Mouse (Mus musculus): ENCODE measurements around the gene Adgrb2. TPM values are rescaled to one million over a fixed set of nuclear protein-coding genes. Genes with fewer than 3 reads are reported as not detected.

Adgrb2 gene
- total and polyA plus RNA-seq, 3 experiments: 0.04 to 0.15 TPM; not detected in 1

DNA sequence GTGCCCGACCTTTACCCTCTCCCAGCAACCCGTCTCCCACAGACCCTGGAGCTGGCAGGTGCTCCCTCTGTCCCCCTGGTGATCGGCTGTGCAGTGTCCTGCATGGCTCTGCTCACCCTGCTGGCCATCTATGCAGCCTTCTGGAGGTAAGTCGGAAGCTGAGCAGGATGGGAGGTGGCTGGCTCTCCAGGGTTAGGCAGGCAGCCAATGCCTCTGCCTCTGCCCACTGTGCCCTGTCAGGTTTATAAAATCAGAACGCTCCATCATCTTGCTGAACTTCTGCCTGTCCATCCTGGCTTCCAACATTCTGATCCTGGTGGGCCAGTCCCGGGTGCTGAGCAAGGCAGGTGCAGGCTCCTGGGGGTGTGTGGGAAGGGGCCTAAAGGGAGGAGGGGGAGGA is 27.6 kb downstream of the Adgrb2 start:
- Histone ChIP-seq H3K9me3 (replicated peaks; ENCODE audit: insufficient read depth, low read length) (no peaks in the 10 kb centered on the region), H3K27me3 (ENCODE audit: control insufficient read depth in 1 of 2, insufficient read depth in 2 of 2, low read length in 2 of 2) (peaks cover 0 to 2% of the 10 kb centered on the region in 2 experiments; a peak in 2 of 4 replicates), H3K9ac (ENCODE audit: control insufficient read depth, low read depth, low read length, poor library complexity, severe bottlenecking) (no peak overlapping the region), H3K36me3 (ENCODE audit: control insufficient read depth in 1 of 2, insufficient read depth in 2 of 2, low read length in 2 of 2) (no peaks in the 10 kb centered on the region), H3K27ac (ENCODE audit: control insufficient read depth, low read depth, low read length) (no peak overlapping the region), H3K79me2 (ENCODE audit: control insufficient read depth, insufficient read depth, low read length, poor library complexity) (no peaks in the 10 kb centered on the region), H3K4me3 (ENCODE audit: control insufficient read depth in 1 of 2, insufficient read depth in 1 of 2, low read depth in 2 of 2, low read length in 2 of 2) (no peak overlapping the region), H3K4me1 (ENCODE audit: control insufficient read depth in 1 of 2, insufficient read depth in 2 of 2, low read length in 2 of 2) (0 out of 4 replicates have a peak, but pooled peaks cover 0 to 4% of the 10 kb centered on the region in 2 experiments)
- no peak for TF ChIP-seq HCFC1 (IDR thresholded peaks at IDR 0.05; ENCODE audit: low read depth, low read length)
- TF ChIP-seq POLR2AphosphoS5 (IDR thresholded peaks at IDR 0.05; ENCODE audit: borderline replicate concordance, low read depth, low read length): no peak
- no peak for TF ChIP-seq UBTF (IDR thresholded peaks at IDR 0.05; ENCODE audit: borderline replicate concordance, insufficient read depth, low read depth, low read length)
- no peak for TF ChIP-seq ZKSCAN1 (IDR thresholded peaks at IDR 0.05; ENCODE audit: low read depth, low read length)
- no peak for TF ChIP-seq SIN3A (IDR thresholded peaks at IDR 0.05; ENCODE audit: low read length)
- DNase-seq (ENCODE audit: low read depth, low spot score): no peak

DNA sequence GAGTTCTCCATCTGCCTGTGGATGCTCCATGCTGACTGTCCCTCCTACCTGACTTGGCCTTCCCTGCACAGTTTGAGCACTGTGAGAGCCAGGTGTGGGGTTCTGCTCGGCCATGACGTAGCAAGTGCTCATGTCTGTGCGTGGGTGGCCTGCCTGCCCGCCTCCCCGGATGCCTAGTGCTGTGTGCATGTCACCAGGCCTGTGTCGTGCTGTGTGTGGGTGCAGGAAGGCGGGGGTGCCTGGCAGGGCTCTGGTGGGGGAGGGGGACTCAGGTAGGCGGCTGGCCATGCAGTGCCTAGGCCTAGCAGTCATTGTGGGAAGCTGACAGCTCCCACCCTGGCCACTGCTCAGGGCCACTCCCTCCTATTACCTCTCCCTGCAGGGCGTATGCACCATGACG is 28.4 kb downstream of the Adgrb2 start:
- H3K4me1 ChIP-seq (ENCODE audit: control insufficient read depth in 1 of 2, insufficient read depth in 2 of 2, low read length in 2 of 2): 0 out of 4 replicates have a peak, but pooled peaks cover 0 to 4% of the 10 kb centered on the region in 2 experiments
- H3K36me3 ChIP-seq (ENCODE audit: control insufficient read depth in 1 of 2, insufficient read depth in 2 of 2, low read length in 2 of 2): no peaks in the 10 kb centered on the region
- H3K4me3 ChIP-seq (ENCODE audit: control insufficient read depth in 1 of 2, insufficient read depth in 1 of 2, low read depth in 2 of 2, low read length in 2 of 2): no peak overlapping the region
- TF ChIP-seq MAZ (IDR thresholded peaks at IDR 0.05; ENCODE audit: low read depth, low read length) (no peak), POLR2A (IDR thresholded peaks at IDR 0.05; ENCODE audit: control insufficient read depth in 1 of 2, insufficient read depth in 1 of 2, low read depth in 1 of 2, low read length in 2 of 2, poor library complexity in 1 of 2) (no peak), ZC3H11A (IDR thresholded peaks at IDR 0.05; ENCODE audit: low read depth, low read length) (no peak), ZMIZ1 (IDR thresholded peaks at IDR 0.05; ENCODE audit: low read depth, low read length) (no peak), RCOR1 (IDR thresholded peaks at IDR 0.05; ENCODE audit: low read depth, low read length) (no peak), ETS1 (IDR thresholded peaks at IDR 0.05; ENCODE audit: low read depth, low read length) (no peak), GABPA (IDR thresholded peaks at IDR 0.05; ENCODE audit: low read depth, low read length) (no peak), SIN3A (IDR thresholded peaks at IDR 0.05; ENCODE audit: low read length) (no peak), MYB (IDR thresholded peaks at IDR 0.05; ENCODE audit: low read depth, low read length) (no peak), JUND (IDR thresholded peaks at IDR 0.05; ENCODE audit: low read depth, low read length) (no peak), TCF12 (IDR thresholded peaks at IDR 0.05; ENCODE audit: low read depth, low read length) (no peak), MYC (IDR thresholded peaks at IDR 0.05; ENCODE audit: low read depth, low read length) (no peak), MXI1 (IDR thresholded peaks at IDR 0.05; ENCODE audit: low read depth, low read length) (no peak), MAX (IDR thresholded peaks at IDR 0.05; ENCODE audit: low read length) (no peak), POLR2AphosphoS2 (IDR thresholded peaks at IDR 0.05; ENCODE audit: low read length) (no peak), USF2 (IDR thresholded peaks at IDR 0.05; ENCODE audit: borderline replicate concordance in 1 of 2, insufficient read depth in 1 of 2, low read depth in 1 of 2, low read length in 2 of 2) (no peak), ZNF384 (IDR thresholded peaks at IDR 0.05; ENCODE audit: low read depth, low read length) (no peak), NRF1 (IDR thresholded peaks at IDR 0.05; ENCODE audit: insufficient read depth, low read depth, low read length, poor library complexity, severe bottlenecking) (no peak)
- no peaks in the 10 kb centered on the region for H3K9me3 ChIP-seq (replicated peaks; ENCODE audit: insufficient read depth, low read length)
- no peak overlapping the region for H3K27ac ChIP-seq (ENCODE audit: control insufficient read depth, low read depth, low read length)
- no peak for DNase-seq (ENCODE audit: low read depth, low spot score)
- no peak overlapping the region for H3K9ac ChIP-seq (ENCODE audit: control insufficient read depth, low read depth, low read length, poor library complexity, severe bottlenecking)
- no peaks in the 10 kb centered on the region for H3K79me2 ChIP-seq (ENCODE audit: control insufficient read depth, insufficient read depth, low read length, poor library complexity)
- peaks cover 0 to 2% of the 10 kb centered on the region in 2 experiments; a peak in 2 of 4 replicates for H3K27me3 ChIP-seq (ENCODE audit: control insufficient read depth in 1 of 2, insufficient read depth in 2 of 2, low read length in 2 of 2)

All from MEL (cell line).